Mouse (Mus musculus) stomach, embryonic 14.5 days (tissue): ENCODE results near the gene H1fx. TPM values are rescaled to one million over a fixed set of nuclear protein-coding genes. Genes with fewer than 3 reads are reported as not detected.
"Not testable (repeated sequence)": the region's sequence is repeated elsewhere in the genome, so short reads cannot be mapped to it uniquely, and the experiment has no call there.

Experiments used
- ATAC-seq: fragments of 200-750 bp; cut with Nextera tagmentation; 2 replicates; pipeline ENCODE4 v1.8.0; 2017; ENCODE audit warnings: low read depth, moderate TSS enrichment; ENCODE audit not compliant: insufficient number of reproducible peaks, insufficient read depth, low FRiP score
- H3K27ac ChIP-seq: fragments of 300-500 bp; sonication (generic); 2 replicates; pipeline ENCODE4 v1.5.1; 2014; ENCODE audit warnings: mild to moderate bottlenecking, low read length, moderate library complexity, mixed read lengths
- H3K27me3 ChIP-seq: fragments of 300-500 bp; sonication (generic); 2 replicates; pipeline ENCODE4 v1.6.1; 2014; ENCODE audit warnings: low read length, control low read depth, mixed read lengths; ENCODE audit not compliant: control insufficient read depth, insufficient read depth
- H3K36me3 ChIP-seq: fragments of 300-500 bp; sonication (generic); 2 replicates; pipeline ENCODE4 v1.6.1; 2014; ENCODE audit warnings: mild to moderate bottlenecking, control low read depth, low read length, moderate library complexity, mixed read lengths; ENCODE audit not compliant: control insufficient read depth, insufficient read depth
- H3K4me1 ChIP-seq: fragments of 300-500 bp; sonication (generic); 2 replicates; pipeline ENCODE4 v1.6.1; 2014; ENCODE audit warnings: low read length, control low read depth, mixed read lengths; ENCODE audit not compliant: control insufficient read depth, insufficient read depth
- H3K4me2 ChIP-seq: fragments of 300-500 bp; sonication (generic); replicated peaks from 2 replicates; pipeline ENCODE4 v1.6.1; 2014; ENCODE audit warnings: low read depth, low read length, control low read depth
- H3K4me3 ChIP-seq: fragments of 300-500 bp; sonication (generic); 2 replicates; pipeline ENCODE4 v1.5.1; 2014; ENCODE audit warnings: low read depth, low read length, control low read depth
- H3K9ac ChIP-seq: fragments of 300-500 bp; sonication (generic); replicated peaks from 2 replicates; pipeline ENCODE4 v1.6.1; 2014; ENCODE audit warnings: low read depth, mild to moderate bottlenecking, control low read depth, low read length, moderate library complexity, mixed read lengths
- H3K9me3 ChIP-seq: fragments of 300-500 bp; sonication (generic); 2 replicates; pipeline ENCODE4 v1.6.1; 2016; ENCODE audit warnings: low read depth, low read length, control low read depth; ENCODE audit not compliant: control insufficient read depth
- WGBS: fragments of 180-500 bp; shearing (Covaris S2); extraction: QIAGEN DNeasy Blood & Tissue Kit; methylation state at CpG from one replicate; pipeline ENCODE4 v1.1.7; 2014; 5-methylcytosine and 5-hydroxymethylcytosine counted together
- polyA plus RNA-seq: library from polyadenylated mRNA; unstranded; fragments of >200 nt; fragmentation: Nextera tagmentation; extraction: Ambion mirVana; gene quantifications from 2 replicates; pipeline ENCODE4 v1.2.1, GENCODE M21; 2014

H1fx gene
- polyA plus RNA-seq, 1 experiment from 2014 or later = 19.6 TPM

- ATAC-seq = no peak
- Histone ChIP-seq H3K27ac (no peak overlapping the region), H3K4me3 (no peak overlapping the region), H3K9me3 (no peaks in the 10 kb centered on the region), H3K4me2 (no peak overlapping the region), H3K36me3 (peaks cover 31% of the 10 kb centered on the region), H3K9ac (no peak overlapping the region), H3K4me1 (no peaks in the 10 kb centered on the region), H3K27me3 (no peaks in the 10 kb centered on the region)
- WGBS = 70% methylated on average over 2 of the region's 2 CpGs
These were observed 31.2 kb upstream of the H1fx start for GRCm38 (mm10) chr6:88012601-88013000.

GRCm38 (mm10) chr6:88011106-88011505, 29.7 kb upstream of the H1fx start:
- WGBS = 69% methylated on average over 1 of the region's 1 CpGs
- H3K4me1 ChIP-seq, H3K9ac ChIP-seq, ATAC-seq, H3K4me2 ChIP-seq, H3K27ac ChIP-seq, H3K9me3 ChIP-seq, H3K4me3 ChIP-seq, H3K27me3 ChIP-seq: not testable (repeated sequence)
- H3K36me3 ChIP-seq = peaks cover 39% of the 10 kb centered on the region

- 88% methylated on average over 4 of the region's 4 CpGs for WGBS
- H3K9ac ChIP-seq = no peak overlapping the region
- H3K36me3 ChIP-seq = peaks cover 45% of the 10 kb centered on the region
- H3K4me3 ChIP-seq = no peak overlapping the region
- no peaks in the 10 kb centered on the region for H3K4me1 ChIP-seq
- no peaks in the 10 kb centered on the region for H3K9me3 ChIP-seq
- H3K27ac ChIP-seq = no peak overlapping the region
- ATAC-seq = no peak
- H3K4me2 ChIP-seq = no peak overlapping the region
- H3K27me3 ChIP-seq = no peaks in the 10 kb centered on the region
These were observed 27.8 kb upstream of the H1fx start for GRCm38 (mm10) chr6:88009209-88009608.

GRCm38 (mm10) chr6:88004773-88005172, 23.3 kb upstream of the H1fx start:
- H3K4me1 ChIP-seq, H3K4me3 ChIP-seq, H3K4me2 ChIP-seq, H3K27ac ChIP-seq, H3K9ac ChIP-seq, H3K9me3 ChIP-seq, H3K27me3 ChIP-seq, ATAC-seq: not testable (repeated sequence)
- peaks cover 68% of the 10 kb centered on the region for H3K36me3 ChIP-seq
- 93% methylated on average over 12 of the region's 14 CpGs for WGBS

GRCm38 (mm10) chr6:88003439-88003838, 22.0 kb upstream of the H1fx start:
- Histone ChIP-seq H3K27me3 (no peaks in the 10 kb centered on the region), H3K27ac (no peak overlapping the region), H3K4me2 (no peak overlapping the region), H3K9ac (no peak overlapping the region), H3K9me3 (no peaks in the 10 kb centered on the region), H3K36me3 (peaks cover 62% of the 10 kb centered on the region), H3K4me1 (no peaks in the 10 kb centered on the region), H3K4me3 (no peak overlapping the region)
- 80% methylated on average over 4 of the region's 4 CpGs for WGBS
- ATAC-seq = no peak

- Histone ChIP-seq H3K27ac (no peak overlapping the region), H3K27me3 (no peaks in the 10 kb centered on the region), H3K4me1 (peaks cover 5% of the 10 kb centered on the region), H3K9me3 (no peaks in the 10 kb centered on the region), H3K4me2 (no peak overlapping the region), H3K4me3 (no peak overlapping the region), H3K36me3 (peaks cover 39% of the 10 kb centered on the region), H3K9ac (no peak overlapping the region)
- 85% methylated on average over 4 of the region's 4 CpGs for WGBS
- no peak for ATAC-seq
These were observed 16.9 kb upstream of the H1fx start for GRCm38 (mm10) chr6:87998358-87998757.

GRCm38 (mm10) chr6:87997706-87998265, 16.3 kb upstream of the H1fx start:
- Histone ChIP-seq H3K9me3 (no peaks in the 10 kb centered on the region), H3K36me3 (peaks cover 35% of the 10 kb centered on the region), H3K9ac (no peak overlapping the region), H3K4me3 (no peak overlapping the region), H3K4me2 (no peak overlapping the region), H3K27ac (no peak overlapping the region), H3K4me1 (peaks cover 10% of the 10 kb centered on the region), H3K27me3 (no peaks in the 10 kb centered on the region)
- 59% methylated on average over 7 of the region's 7 CpGs for WGBS
- ATAC-seq = peak; percentile 53; the same call in 1 of the 2 replicates

GRCm38 (mm10) chr6:87996606-87997005, 15.2 kb upstream of the H1fx start:
- H3K27ac ChIP-seq = no peak overlapping the region
- peaks cover 10% of the 10 kb centered on the region for H3K4me1 ChIP-seq
- peaks cover 23% of the 10 kb centered on the region for H3K36me3 ChIP-seq
- no peaks in the 10 kb centered on the region for H3K27me3 ChIP-seq
- H3K9me3 ChIP-seq = no peaks in the 10 kb centered on the region
- no peak for ATAC-seq
- no peak overlapping the region for H3K4me3 ChIP-seq
- WGBS = 76% methylated on average over 9 of the region's 9 CpGs
- no peak overlapping the region for H3K9ac ChIP-seq
- H3K4me2 ChIP-seq = no peak overlapping the region

GRCm38 (mm10) chr6:87995519-87995918, 14.1 kb upstream of the H1fx start:
- no peak overlapping the region for H3K9ac ChIP-seq
- no peak overlapping the region for H3K4me2 ChIP-seq
- H3K4me1 ChIP-seq = peaks cover 10% of the 10 kb centered on the region
- ATAC-seq = no peak
- peaks cover 13% of the 10 kb centered on the region for H3K36me3 ChIP-seq
- H3K27me3 ChIP-seq = no peaks in the 10 kb centered on the region
- H3K4me3 ChIP-seq = no peak overlapping the region
- WGBS = 71% methylated on average over 4 of the region's 4 CpGs
- H3K9me3 ChIP-seq = no peaks in the 10 kb centered on the region
- no peak overlapping the region for H3K27ac ChIP-seq
